Mouse (Mus musculus) thymus, postnatal 14 days (tissue): ENCODE results near the gene Dapk1.

Source experiments
- DNase-seq: peaks from one replicate; pipeline ENCODE4 v3.0.0; 2021

Gene Dapk1

GRCm38 (mm10) chr13:60698021-60698420 lies 96.3 kb downstream of the Dapk1 start:
- DNase-seq = no peak

GRCm38 (mm10) chr13:60701671-60702171 lies 100.0 kb downstream of the Dapk1 start:
- no peak for DNase-seq

- DNase-seq = no peak
Observed at GRCm38 (mm10) chr13:60707541-60708468, 106.1 kb downstream of the Dapk1 start.

GRCm38 (mm10) chr13:60709136-60709535 lies 107.4 kb downstream of the Dapk1 start:
- no peak for DNase-seq

GRCm38 (mm10) chr13:60710963-60711362 lies 109.2 kb downstream of the Dapk1 start:
- DNase-seq = no peak

- no peak for DNase-seq
Observed at GRCm38 (mm10) chr13:60713537-60713936, 111.8 kb downstream of the Dapk1 start.

- no peak for DNase-seq
Observed at GRCm38 (mm10) chr13:60716107-60716506, 114.4 kb downstream of the Dapk1 start.

- no peak for DNase-seq
Observed at GRCm38 (mm10) chr13:60717421-60717820, 115.7 kb downstream of the Dapk1 start.

- no peak for DNase-seq
Observed at GRCm38 (mm10) chr13:60719581-60719980, 117.8 kb downstream of the Dapk1 start.

- DNase-seq = no peak
Observed at GRCm38 (mm10) chr13:60722763-60723162, 121.0 kb downstream of the Dapk1 start.

- DNase-seq = no peak
Observed at GRCm38 (mm10) chr13:60728276-60729054, 126.7 kb downstream of the Dapk1 start.

- no peak for DNase-seq
Observed at GRCm38 (mm10) chr13:60729055-60729402, 127.3 kb downstream of the Dapk1 start.

GRCm38 (mm10) chr13:60730587-60730986 lies 128.8 kb downstream of the Dapk1 start:
- no peak for DNase-seq

GRCm38 (mm10) chr13:60731001-60731400 lies 129.3 kb downstream of the Dapk1 start:
- no peak for DNase-seq

GRCm38 (mm10) chr13:60735306-60735705 lies 133.6 kb downstream of the Dapk1 start:
- DNase-seq = no peak

- no peak for DNase-seq
Observed at GRCm38 (mm10) chr13:60736421-60737105, 134.8 kb downstream of the Dapk1 start.

GRCm38 (mm10) chr13:60737632-60738324 lies 136.0 kb downstream of the Dapk1 start:
- DNase-seq = peak; percentile 94

- DNase-seq = peak; percentile 84
Observed at GRCm38 (mm10) chr13:60738429-60738828, 136.7 kb downstream of the Dapk1 start.

- DNase-seq = no peak
Observed at GRCm38 (mm10) chr13:60740248-60740647, 138.5 kb downstream of the Dapk1 start.

- no peak for DNase-seq
Observed at GRCm38 (mm10) chr13:60742611-60743010, 140.9 kb downstream of the Dapk1 start.

- DNase-seq = no peak
Observed at GRCm38 (mm10) chr13:60743381-60744077, 141.8 kb downstream of the Dapk1 start.

- DNase-seq = peak; percentile 87
Observed at GRCm38 (mm10) chr13:60744078-60744460, 142.3 kb downstream of the Dapk1 start.
